ENCODE assay signal across 8 mouse cellular contexts in genomic region chr2:93198846-93199245, GRCm38 (mm10). TPM values are rescaled to one million over a fixed set of nuclear protein-coding genes. Genes with fewer than 3 reads are reported as not detected.
DNase-seq lines count a peak whose midpoint lies in the region; ATAC-seq and TF ChIP-seq lines count a peak whose summit lies in the region.

No protein-coding gene starts in this region.

- intact Hi-C loops in heart, postnatal 25 days (cut with DNase I), result loop anchor here (1.0 to 5.0 kb wide), 4 partner anchors 64 to 297 kb away; no protein-coding TSS in a partner anchor

- H3K9me3 ChIP-seq in E14TG2a.4 (ENCODE audit: low read length), result no peaks in the 10 kb centered on the region
- H3K9me3 ChIP-seq in forebrain, embryonic 13.5 days (replicated peaks), result no peaks in the 10 kb centered on the region
- H3K9me3 ChIP-seq in liver, embryonic 16.5 days (replicated peaks; ENCODE audit: control insufficient read depth, low read length), result no peaks in the 10 kb centered on the region
- no peaks in the 10 kb centered on the region for H3K9me3 ChIP-seq in neural tube, embryonic 13.5 days

- TF ChIP-seq POLR2A in testis, adult 2 months (IDR thresholded peaks at IDR 0.05; ENCODE audit: control insufficient read depth, low read depth, low read length), result 0 out of 2 replicates have a peak, but pooled peaks have one; percentile 8

- H3K4me1 ChIP-seq in E14TG2a.4 (replicated peaks; ENCODE audit: low read depth, low read length), result peaks cover 49% of the 10 kb centered on the region
- H3K4me1 ChIP-seq in forebrain, embryonic 13.5 days, result peaks cover 43% of the 10 kb centered on the region
- H3K4me1 ChIP-seq in liver, embryonic 16.5 days (ENCODE audit: control insufficient read depth, low read depth, low read length), result no peaks in the 10 kb centered on the region; the same call in 1 of the 2 replicates
- H3K4me1 ChIP-seq in neural tube, embryonic 13.5 days (replicated peaks), result peaks cover 63% of the 10 kb centered on the region
- H3K4me1 ChIP-seq in testis, adult 2 months (ENCODE audit: control insufficient read depth, insufficient read depth, low read length), result peaks cover 6% of the 10 kb centered on the region

- no peak overlapping the region for H3K4me2 ChIP-seq in forebrain, embryonic 13.5 days
- no peak overlapping the region for H3K4me2 ChIP-seq in liver, embryonic 16.5 days (ENCODE audit: low read depth, low read length)
- H3K4me2 ChIP-seq in neural tube, embryonic 13.5 days, result no peak overlapping the region

- peaks cover 33% of the 10 kb centered on the region for H3K36me3 ChIP-seq in E14TG2a.4 (ENCODE audit: insufficient read depth, low read length)
- H3K36me3 ChIP-seq in forebrain, embryonic 13.5 days (ENCODE audit: poor library complexity, severe bottlenecking), result peaks cover 65% of the 10 kb centered on the region
- H3K36me3 ChIP-seq in liver, embryonic 16.5 days (ENCODE audit: control insufficient read depth, insufficient read depth), result no peaks in the 10 kb centered on the region
- peaks cover 55% of the 10 kb centered on the region for H3K36me3 ChIP-seq in neural tube, embryonic 13.5 days
- H3K36me3 ChIP-seq in testis, adult 2 months (ENCODE audit: control insufficient read depth, insufficient read depth, low read length), result no peaks in the 10 kb centered on the region

- no peak overlapping the region for H3K27ac ChIP-seq in forebrain, embryonic 13.5 days
- H3K27ac ChIP-seq in liver, embryonic 16.5 days (ENCODE audit: low read length), result no peak overlapping the region
- H3K27ac ChIP-seq in neural tube, embryonic 13.5 days (replicated peaks), result no peak overlapping the region
- H3K27ac ChIP-seq in testis, adult 2 months (ENCODE audit: control insufficient read depth, insufficient read depth, low read depth, low read length), result no peak overlapping the region

- H3K4me3 ChIP-seq in E14TG2a.4 (replicated peaks; ENCODE audit: low read length), result no peak overlapping the region
- H3K4me3 ChIP-seq in forebrain, embryonic 13.5 days, result no peak overlapping the region
- no peak overlapping the region for H3K4me3 ChIP-seq in liver, embryonic 16.5 days (ENCODE audit: low read depth, low read length)
- H3K4me3 ChIP-seq in neural tube, embryonic 13.5 days, result no peak overlapping the region
- H3K4me3 ChIP-seq in testis, adult 2 months (ENCODE audit: control insufficient read depth, low read depth, low read length), result peak overlapping the region; percentile 61

- ATAC-seq in forebrain, embryonic 13.5 days, result peak; percentile 61
- ATAC-seq in liver, embryonic 16.5 days (ENCODE audit: low read depth), result peak; percentile 31; the same call in 1 of the 2 replicates
- ATAC-seq in neural tube, embryonic 13.5 days (ENCODE audit: low read depth), result peak; percentile 78

- DNase-seq in c-Kit-positive CD71-negative TER-119-negative erythroid progenitor cells, embryonic 14.5 days (ENCODE audit: low read depth), result peak; percentile 80
- peak; percentile 72 for DNase-seq in heart, postnatal 25 days (ENCODE audit: low spot score)
- DNase-seq in kidney, postnatal 4 days, result peak; percentile 96 to 99

- 28% methylated on average over 3 of the region's 3 CpGs for WGBS in forebrain, embryonic 13.5 days
- 8% methylated on average over 3 of the region's 3 CpGs for WGBS in liver, embryonic 16.5 days (ENCODE audit: insufficient replicate concordance)
- 14% methylated on average over 3 of the region's 3 CpGs for WGBS in neural tube, embryonic 13.5 days

- no peaks in the 10 kb centered on the region for H3K27me3 ChIP-seq in E14TG2a.4 (ENCODE audit: insufficient read depth, low read length)
- no peaks in the 10 kb centered on the region for H3K27me3 ChIP-seq in forebrain, embryonic 13.5 days
- no peaks in the 10 kb centered on the region for H3K27me3 ChIP-seq in liver, embryonic 16.5 days (ENCODE audit: control insufficient read depth, insufficient read depth, low read depth, low read length)
- no peaks in the 10 kb centered on the region for H3K27me3 ChIP-seq in neural tube, embryonic 13.5 days
- H3K27me3 ChIP-seq in testis, adult 2 months (ENCODE audit: control insufficient read depth, insufficient read depth, low read length), result no peaks in the 10 kb centered on the region

- TF ChIP-seq CTCF in E14TG2a.4 (conservative IDR thresholded peaks at IDR 0.05; ENCODE audit: low read length), result peak; percentile 65
- peak; percentile 98; the same call in 1 of the 2 replicates for TF ChIP-seq CTCF in testis, adult 2 months (IDR thresholded peaks at IDR 0.05; ENCODE audit: control insufficient read depth, insufficient read depth, insufficient replicate concordance, low read depth, low read length)

- H3K9ac ChIP-seq in forebrain, embryonic 13.5 days, result no peak overlapping the region
- H3K9ac ChIP-seq in liver, embryonic 16.5 days (ENCODE audit: low read depth, low read length), result no peak overlapping the region
- H3K9ac ChIP-seq in neural tube, embryonic 13.5 days, result no peak overlapping the region; the same call in 1 of the 2 replicates

RNA-seq across cellular contexts. Expression of gene Trp53i11, which starts 11.5 kb away (rescaled TPM):
- 84.5 and 87.5 TPM in 2 replicates for polyA plus RNA-seq in forebrain, embryonic 13.5 days (2015; fragmentation: Nextera tagmentation; extraction: Ambion mirVana)
- total RNA-seq in heart, postnatal 25 days (2021), result 10 to 100 TPM; 30.3 to 45.6 TPM
- polyA plus RNA-seq in liver, embryonic 16.5 days (2015; fragmentation: Nextera tagmentation; extraction: Ambion mirVana), result 3.2 and 5.8 TPM in 2 replicates
- polyA plus RNA-seq in neural tube, embryonic 13.5 days (2015; fragmentation: Nextera tagmentation; extraction: Ambion mirVana), result 137 and 150 TPM in 2 replicates
- 51.6 and 54.3 TPM in 2 replicates for polyA plus RNA-seq in testis, adult 2 months (2012; rRNA removed)
